Mouse (Mus musculus) hindlimb bud, embryonic 11.5 days (tissue): ENCODE data around the gene Jdp2.
A peak's percentile ranks its signal among the peaks of the same experiment; 100 is the strongest.

Source experiments
- DNase-seq: peaks from one replicate; pipeline ENCODE4 v3.0.0-alpha.2; 2012; ENCODE audit warnings: low read depth, low spot score; ENCODE audit errors: extremely low spot score

The Jdp2 gene

DNA sequence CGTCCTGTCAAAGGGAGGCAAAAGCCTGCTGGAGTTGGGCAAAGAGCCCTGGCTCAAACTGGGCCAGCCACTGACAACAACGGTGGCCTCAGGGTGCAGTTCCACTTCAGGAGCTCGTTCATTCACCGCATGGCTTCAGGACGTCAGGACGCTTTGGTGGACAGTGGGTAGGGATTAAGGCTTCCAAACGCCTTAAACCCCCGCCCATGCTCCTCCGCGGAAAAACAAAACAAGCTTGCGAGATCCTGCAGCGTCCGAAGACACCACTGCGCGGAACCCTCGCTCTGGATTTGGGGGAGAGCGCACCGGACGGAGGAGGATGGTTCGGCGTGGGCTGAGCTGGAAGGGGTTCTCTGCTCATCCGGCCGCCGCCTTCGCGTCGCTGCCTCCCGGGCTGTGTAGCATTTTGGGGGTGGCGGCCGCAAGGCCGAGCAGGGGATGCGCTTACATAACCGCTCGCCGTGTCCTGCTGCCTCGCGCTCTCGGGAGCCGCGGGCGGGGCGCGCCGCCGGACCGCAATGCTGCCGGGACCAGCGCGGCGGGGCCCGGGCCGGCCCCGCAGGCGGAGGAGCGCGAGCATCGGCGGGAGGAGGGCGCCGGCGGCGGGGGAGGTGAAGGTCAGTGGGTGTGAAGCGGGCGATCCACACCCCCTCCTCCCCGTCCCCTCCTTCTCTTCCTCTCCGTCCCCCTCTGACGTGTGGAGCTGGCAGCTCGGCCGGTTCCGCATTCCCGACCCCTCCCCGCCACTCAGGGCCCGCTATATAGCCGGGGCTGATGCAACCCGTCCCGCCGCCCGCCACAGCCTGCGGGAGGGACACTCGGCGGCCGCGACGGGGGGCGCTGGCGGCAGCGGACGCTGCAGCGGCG, at the start of gene Jdp2:
Gene Jdp2, plus strand, starts transcription at position 417 of the 867 bp plus-strand sequence.
- no peak for DNase-seq

DNA sequence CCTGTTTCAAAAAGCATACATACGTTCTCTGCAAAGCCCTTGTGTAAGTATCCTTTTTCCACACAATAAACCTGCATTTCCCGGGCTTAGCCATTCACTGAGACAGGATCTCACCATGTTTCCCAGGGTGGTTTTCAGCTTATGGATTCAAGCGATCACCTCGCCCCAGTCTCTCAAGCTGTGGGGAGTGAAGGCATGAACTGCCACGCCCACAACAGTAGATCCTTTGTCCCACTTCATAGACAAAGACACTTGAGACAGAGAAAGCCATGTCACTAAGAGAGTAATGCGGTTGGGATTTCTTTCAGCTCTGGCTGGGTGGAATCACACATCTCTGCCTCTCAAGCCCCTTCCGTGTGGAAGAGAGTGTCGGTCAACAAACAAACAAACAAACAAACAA, 49.2 kb upstream of the Jdp2 start:
- no peak for DNase-seq

DNA sequence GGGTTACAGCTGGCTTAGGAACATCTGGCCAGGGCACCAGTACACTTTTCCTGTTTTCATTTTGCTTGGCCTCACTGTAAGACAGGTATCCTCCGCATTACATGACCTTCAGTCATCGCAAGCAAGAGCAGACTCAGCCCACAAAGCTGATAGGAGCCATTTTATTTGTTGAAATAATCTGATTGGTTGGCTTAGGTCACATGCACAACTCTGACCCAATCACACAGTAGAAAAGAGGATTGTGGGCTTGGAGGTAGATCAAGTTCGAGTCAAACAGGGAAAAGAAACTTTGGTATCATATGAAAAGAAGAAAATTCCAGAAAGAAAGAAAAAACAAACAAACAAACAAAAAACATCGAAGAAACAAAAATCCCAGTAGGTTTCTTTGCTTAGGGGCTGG, 48.4 kb upstream of the Jdp2 start:
- DNase-seq: no peak

DNA sequence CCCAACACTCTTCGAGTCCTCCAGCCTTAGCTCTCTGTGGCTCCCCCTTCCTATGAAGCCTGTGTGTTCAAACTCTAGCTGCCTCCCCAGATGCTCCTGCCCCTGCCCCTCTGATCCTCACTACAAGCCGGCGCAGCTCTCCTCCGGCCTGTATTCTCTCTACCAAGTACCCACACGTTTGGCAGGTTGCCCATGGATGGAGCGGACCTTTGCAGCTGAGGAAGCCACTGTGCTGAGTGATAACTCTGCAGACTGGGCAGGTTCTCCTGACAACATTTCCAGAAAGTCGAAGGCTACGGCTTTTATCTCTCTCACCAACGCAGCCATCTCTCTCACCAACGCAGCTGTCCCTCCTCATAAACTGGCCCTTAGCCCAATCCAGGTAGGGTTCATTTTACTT, 39.5 kb upstream of the Jdp2 start:
- no peak for DNase-seq

DNA sequence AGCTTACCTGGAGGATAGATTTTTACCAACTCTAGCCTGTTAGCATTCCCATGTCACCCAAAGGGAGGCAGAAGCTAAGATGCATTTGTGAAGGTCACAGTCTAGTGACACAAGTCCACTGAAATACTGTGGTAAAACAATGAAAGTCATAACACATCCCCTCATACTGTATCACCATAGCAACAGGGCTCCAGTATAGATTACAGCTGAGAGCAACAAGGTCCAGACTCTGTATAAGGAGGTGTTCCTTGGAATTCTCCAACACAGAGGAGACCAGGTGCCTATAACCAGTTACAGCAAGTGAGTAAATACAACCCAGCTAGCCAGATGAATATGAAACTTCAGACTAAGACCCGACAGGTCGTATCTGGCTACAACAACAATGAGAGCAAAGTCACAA, 33.4 kb upstream of the Jdp2 start:
- DNase-seq: no peak

DNA sequence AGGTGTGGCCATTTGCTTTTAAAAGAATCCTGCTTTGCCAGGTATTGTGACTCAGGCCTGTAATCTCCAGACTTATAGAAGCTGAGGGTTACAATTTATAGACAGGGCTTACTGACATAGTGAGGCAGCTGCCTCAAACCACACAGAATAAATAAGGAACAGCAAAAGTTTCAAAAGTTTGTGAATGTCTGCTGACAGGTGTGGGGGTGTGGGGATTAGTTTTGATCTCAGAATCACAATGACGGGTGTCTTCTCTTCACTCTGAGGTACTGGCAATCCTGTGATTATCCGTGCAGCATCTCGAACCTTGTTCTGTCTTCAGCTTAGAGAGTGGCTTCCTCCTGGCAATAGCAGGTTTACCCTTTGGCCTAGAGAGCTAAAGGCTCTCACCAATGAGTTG, 30.5 kb upstream of the Jdp2 start:
- no peak for DNase-seq

DNA sequence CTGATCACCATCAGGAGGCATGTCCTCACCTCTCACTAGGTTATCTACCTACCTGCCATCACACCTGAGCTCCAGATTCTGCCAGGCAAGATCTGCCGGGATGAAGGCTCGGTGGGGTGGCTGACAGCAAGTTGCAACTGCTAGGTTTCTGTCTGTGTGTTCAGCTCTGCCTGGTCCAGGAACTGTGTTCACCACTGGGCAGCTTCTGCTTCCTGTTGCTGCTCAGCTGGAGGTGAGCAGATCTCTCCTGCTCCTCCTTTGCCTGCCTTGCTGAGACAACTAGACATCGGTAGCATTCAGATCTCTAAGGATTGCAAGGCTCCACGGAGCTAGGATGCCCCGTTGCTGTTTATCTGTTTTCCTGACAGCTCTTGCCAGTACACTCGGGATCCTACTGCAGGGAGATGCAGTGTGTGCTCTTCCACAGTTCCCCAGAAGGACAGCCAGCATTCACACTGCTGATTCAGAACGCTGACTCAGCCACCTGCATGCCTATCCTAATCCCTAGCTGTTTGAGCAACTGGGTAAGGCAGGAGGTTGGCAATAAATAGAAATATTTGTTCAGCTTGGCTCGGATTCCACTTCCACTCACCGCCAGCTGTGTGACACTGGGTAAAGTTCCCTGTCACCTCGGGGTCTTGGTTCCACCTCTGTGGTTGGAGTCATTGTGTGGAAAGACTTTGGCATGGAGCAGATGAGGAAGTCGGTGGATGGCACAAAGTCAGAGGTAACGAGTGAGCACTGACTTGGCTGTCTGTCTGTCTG, 29.3 kb upstream of the Jdp2 start:
- no peak for DNase-seq

DNA sequence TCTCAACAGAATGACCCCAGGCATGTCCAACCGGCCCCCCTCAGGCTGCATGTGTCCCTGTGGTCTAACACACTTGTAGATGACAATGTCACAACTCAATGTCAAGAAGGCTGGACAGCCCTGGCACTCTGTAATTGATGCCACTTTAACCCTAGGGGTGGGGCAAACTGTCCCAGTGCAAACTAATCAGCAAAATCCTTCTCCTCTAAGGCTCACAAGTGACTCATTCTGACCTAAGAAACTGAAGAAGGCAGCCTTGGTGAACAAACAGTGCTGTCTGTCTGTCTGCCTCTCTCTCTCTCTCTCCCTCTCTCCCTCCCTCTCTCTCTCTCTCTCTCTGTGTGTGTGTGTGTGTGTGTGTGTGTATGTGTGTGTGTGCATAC, 28.7 kb upstream of the Jdp2 start:
- no peak for DNase-seq

DNA sequence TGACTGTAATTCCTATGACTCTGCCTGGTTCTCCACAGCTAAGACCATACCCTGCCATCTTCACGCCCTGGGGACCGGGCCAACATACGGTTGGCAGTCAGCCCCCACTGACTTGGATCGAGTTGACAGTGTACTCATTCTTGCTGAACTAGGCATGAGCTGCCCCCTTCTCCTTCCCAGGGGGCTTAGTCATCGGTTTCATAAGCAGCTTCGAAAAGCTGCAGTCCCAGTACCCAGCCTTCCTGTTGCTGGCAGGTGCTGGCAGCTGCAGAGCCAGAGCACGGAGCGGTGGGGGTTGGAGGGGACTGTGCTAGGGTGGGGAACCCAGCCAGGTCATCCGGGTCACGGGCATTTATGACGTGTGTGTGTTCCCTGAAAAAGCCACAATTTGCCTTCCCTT, 27.5 kb upstream of the Jdp2 start:
- DNase-seq: no peak

DNA sequence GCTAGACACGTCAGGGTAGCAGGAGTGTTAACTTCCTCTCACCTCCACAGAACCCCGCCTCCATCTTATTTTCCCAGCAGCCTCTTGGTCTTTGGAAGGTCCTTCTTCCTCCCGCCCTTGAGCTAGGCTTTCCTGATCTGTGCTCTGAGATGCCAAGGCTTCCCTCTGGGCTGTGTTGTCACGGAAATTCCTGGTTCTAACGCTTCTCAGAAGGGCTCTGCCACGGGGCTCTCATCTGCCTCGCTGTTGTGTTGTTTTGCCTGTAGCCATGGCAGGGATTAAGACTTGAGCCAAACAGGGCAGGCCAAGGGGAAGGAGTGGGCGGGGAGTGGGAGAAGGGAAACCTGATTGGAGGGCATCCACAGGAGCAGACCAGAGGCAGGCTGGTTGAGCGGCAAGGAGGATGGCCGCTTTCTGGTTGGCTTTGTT, 26.8 kb upstream of the Jdp2 start:
- DNase-seq: peak; percentile 10

DNA sequence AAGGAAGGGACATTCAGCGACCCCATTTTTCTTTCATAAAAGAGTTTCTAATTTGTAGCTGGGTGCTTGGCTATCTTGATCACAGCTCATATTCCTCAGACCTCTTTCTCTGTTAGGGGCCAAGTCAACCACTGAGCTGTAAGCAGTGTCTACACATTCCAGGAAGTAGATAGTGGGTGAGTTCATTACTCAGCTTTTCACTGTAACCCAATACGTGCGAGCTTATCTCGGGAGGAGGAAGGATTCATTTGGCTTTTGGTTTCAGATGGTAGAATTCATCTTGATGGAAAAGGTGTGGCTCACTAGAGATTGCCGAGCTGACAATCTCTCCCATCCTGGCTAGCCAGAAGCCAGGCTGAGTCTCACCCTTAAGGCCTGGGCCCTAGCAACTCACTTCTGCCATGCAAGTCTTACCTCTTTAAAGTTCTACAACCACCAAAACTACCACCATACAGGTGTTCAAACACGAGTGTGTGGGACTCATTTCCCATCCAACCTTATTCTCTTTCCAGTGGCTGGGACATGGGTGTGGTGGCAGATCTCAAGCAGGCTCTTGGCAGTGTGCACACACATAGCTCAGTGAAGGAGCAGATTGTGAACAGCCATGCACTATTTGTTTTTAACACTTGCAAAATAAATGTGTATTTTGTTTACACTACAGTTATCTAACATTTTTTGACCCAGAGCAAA, 23.9 kb upstream of the Jdp2 start:
- DNase-seq: no peak

DNA sequence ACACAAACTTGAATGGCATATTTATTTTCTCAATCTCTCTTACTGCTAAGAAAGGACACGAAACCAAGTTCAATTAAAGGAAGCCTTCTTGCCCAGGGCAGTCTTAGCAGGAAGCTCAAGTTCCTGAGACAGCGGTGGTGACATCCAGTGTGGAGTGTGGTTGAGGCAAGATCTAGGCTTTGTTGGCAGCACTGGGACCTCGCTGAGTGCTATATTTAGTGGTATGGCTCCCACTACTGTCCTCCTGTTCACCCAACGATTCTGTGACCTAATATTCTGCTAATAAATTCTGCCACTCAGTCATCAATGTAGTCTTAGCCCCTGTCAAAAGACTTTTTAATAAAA, 23.4 kb upstream of the Jdp2 start:
- DNase-seq: no peak

DNA sequence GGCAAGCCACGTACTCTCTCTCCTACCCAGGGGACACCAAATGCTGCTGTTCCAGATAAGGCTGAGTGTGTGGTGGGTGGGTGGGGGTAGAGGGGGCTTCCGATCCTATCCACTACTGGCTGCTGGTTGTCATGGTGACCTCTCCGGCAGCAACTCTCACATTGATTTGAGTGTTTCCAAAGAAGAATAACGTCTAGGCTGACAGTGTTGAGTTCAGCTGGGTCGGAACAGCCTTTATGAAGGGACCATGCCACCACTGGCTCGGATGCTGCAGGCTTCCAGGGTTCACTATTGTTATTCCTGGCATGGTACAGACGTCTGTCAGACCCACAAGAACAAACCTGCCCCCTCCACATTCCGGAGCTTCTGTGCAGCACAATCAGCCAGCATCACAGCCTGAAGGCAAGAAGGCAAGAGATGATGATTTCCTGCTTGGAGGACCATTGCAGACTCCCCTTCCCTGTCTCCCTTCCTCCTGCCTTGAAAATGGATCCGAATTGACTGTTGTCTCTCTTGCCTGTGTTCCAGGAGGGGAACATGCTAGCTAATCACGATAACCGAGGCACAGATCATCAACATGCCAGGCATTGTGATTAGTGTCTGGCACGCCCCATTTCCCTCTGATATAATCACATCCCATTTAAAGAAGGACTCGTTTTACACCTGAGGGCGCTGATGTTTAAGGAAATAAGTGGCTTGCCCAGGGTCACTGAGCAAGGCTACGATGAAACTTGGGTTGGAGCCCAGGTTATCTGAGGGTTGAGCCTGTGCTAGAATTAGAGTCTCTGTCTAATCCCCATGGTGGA, 17.4 kb upstream of the Jdp2 start:
- no peak for DNase-seq

DNA sequence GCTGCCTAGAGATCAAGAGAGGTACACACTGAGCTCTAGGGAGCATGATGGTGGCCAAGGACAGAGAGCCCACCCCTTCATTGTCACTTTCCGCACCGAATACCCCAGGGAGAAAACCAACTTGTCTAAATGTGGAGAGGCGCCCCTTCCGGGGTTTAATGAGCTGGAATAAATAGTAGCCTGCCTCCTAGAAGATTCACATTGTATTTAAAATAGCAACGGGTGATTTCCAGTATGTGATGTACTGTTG, 16.8 kb upstream of the Jdp2 start:
- DNase-seq: no peak

DNA sequence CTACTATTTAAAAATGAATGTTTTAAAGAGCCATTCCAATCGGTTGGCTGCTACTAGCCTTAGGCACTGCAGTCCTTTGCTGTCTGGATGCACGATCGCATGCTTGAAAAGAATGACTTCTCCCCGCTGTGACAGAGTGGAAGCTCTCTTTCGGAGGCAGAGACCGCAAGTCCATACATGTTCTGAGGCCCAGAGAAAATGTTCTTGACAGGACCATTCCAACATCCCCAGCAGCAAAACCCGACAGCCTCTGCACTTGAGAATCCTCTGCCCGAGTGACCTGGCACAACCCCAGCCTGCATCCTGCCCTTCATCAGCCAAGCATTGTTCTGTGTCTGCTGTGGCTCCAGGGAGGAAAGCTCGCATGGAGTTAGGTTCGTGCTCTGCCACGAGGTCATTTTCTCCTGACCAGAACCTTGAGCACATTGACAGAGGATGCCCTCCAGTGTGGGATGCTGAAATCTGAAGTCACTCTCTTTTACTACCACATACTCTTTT, 13.0 kb upstream of the Jdp2 start:
- DNase-seq: no peak

DNA sequence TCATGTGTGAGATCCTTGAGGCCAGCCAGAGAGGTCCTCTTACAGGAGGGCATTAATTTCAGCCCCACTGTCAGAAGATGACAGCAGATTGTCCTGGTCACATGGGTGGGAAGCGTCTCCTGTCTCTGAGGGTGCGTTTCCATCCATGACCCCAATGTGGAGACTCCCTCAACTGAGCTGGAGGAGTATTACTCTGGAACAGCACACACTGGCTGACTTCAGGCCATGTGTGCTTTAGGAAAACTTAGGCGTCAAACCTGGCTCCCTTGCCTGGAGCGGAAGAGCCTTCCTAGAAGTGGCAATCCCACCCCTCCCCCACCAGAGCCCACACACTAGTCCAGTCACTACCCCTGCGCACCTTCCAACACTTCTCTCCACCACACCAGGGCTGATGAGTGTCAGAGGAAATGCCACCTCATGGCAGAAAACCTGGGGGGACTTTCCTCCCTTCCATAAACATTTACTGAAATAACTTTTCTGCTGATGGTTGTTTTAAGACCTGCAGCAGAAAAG, 8.9 kb upstream of the Jdp2 start:
- no peak for DNase-seq

DNA sequence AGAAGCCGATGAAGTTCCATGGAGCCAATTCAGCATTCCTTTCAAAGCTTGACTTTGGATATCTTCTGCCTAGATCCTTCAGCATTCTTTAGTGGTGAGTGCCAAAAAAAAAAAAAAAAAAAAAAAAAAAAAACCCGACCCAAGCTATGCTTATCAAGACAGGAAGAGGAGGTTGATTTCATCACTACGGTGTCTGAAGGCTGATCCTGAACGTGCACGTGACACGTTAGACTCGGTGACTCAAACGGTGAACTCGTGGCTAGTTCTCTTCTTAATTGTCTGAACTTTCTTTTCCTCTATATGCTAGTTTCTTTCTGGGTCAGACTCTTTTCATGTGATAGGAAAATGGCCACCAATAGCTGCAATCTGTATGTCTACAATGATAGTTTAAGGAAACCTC, 5.9 kb upstream of the Jdp2 start:
- no peak for DNase-seq

DNA sequence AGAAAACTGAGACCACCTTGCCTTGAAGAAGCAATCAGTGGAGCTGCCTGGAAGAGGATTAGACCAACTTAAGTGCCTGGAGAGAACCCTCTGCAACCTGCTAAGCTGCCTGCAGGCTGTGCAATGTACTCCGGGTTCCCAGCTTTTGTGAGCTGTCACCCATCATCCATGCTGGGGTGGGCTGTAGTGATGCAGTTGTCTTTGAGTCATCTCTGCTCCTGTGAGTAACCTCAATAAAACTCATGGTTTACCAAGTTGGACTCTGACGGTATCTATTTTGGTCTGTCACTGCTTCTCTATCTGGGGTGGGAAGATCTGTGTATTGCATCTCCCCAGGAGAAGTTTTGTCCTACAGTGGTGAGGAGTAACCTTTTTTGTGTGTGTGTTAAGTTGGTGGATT, 4.4 kb upstream of the Jdp2 start:
- no peak for DNase-seq

DNA sequence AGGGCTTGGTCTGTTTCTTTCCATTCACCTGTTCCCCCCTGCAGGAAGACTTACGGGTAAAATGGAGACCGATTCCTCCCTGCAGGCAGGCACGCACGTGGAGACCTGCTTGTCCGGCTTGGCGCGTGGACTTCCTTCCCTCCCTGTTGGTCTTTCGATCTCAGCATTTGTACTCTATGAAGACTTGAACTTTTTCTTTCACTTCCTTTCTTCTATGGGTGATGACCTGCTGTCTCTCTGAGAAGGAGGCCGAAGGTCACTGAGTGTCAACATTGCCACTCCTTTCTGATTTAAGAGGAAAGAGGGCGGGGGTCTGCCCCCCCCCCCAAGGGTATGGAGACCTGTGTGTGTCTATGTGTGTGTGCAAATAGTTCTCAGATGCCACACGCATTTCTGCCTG, 774 bp upstream of the Jdp2 start:
- no peak for DNase-seq

DNA sequence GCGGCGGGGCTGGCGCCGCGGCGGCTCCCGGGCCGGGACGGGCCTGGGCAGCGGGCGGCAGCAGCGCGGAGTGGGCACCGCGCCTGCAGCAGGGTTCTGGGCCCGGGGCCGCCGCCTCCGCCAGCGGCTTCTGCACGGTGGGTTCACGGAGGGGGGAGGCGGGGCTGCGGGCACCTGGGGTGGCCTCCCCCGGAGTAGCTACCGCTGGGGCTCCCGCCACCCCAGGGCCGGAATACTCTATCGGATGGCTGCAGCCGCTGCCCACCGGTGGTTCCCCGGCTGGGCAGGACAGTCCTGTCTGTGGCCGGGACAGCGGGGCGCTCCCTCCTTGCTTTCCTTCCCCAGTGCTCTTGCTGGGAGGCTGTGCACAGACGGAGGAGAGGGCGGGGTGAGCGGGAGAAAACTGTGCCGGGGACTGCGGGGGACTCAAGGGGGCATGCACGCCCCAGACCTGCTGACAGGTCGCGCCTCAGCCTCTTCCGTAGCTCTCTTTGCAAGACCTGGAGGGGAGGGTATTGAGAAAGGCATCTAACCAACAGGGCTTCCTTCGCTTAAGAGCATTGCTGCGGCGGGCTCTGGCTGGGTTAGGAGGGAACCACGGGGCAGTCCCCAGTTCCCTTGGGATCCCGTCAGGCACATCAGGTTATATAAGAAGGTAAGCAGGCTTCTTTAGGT, 788 bp downstream of the Jdp2 start:
- DNase-seq: no peak

DNA sequence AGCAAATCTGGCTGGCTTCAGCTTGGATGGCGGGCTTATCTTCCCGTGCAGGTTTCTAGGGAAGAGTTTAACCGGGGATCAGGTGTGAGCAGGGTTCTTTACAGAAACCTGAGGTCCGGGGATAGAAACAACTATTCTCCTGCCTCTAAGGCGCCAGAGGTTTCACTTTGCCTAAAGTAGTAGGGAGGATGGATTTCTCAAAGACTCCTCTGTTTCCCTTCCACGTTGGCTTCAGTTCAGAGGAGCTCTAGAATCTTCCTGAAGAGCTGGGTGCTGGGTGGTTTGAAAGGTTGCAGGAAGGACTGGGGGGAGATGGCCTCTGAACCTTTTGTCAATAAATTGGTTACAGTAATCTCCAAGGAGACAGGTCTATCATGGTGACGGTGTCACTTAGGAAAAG, 1.8 kb downstream of the Jdp2 start:
- DNase-seq: no peak
